Mouse (Mus musculus): ENCODE measurements around the gene Cd2.

Gene Cd2

GRCm38 (mm10) chr3:101228868-101229550, 58.7 kb downstream of the Cd2 start:
- DNase-seq (ENCODE audit: low spot score) = no peak

- no peak for DNase-seq (ENCODE audit: low spot score)
Observed at GRCm38 (mm10) chr3:101228066-101228465, 59.7 kb downstream of the Cd2 start.
